Mouse (Mus musculus): ENCODE measurements at regions not wholly inside any gene's neighbourhood (a gene's known extent, or its start where the extent isn't known, plus 50 kb on each side); places are given as distances from the start of the nearest gene placed in this dataset.
"Not testable (repeated sequence)": the region's sequence is repeated elsewhere in the genome, so short reads cannot be mapped to it uniquely, and the experiment has no call there.

DNA sequence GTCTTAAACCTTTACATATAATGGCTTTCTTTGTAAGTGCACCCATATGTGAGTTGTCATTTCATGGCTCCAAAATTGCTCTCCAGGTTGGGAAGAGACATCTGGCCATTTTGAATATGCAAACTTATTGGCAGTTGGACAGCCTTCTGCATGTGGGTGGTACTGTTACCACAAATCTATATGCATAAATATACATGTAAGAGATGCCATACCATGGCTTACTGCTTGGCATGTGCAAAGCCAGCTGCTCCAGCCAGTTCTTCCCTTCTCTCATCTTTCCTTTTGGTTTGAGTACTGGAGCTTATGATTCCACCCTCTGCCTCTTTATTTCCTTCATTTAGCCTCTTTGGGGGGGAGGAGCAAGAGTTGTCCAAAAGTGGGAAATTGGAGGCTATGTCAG is 312.7 kb downstream of the Plekhb2 start:
- DNase-seq (ENCODE audit: extremely low spot score in 1 of 2, low spot score in 1 of 2): peak; percentile 69 to 75

DNA sequence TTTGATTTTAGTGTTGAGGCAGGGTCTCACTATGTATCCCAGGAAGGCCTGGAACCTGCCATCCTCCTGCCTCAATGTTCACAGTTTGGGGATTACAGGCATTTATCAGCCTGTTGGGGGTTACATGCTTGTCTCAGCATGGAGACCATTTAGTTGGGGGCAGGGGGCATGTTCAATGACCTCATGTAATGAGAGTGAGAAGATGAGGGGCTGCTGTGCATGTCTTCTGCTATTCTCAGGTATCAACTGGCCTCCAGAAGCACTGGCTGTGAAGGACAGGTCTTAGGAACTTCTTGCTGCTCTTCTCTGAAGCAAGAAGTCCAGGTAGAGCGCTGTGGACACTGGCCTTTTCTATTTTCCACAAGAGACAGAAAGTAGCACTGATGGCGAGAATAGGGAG is 350.9 kb downstream of the Plekhb2 start:
- DNase-seq (ENCODE audit: extremely low spot score in 1 of 2, low spot score in 1 of 2): no peak

DNA sequence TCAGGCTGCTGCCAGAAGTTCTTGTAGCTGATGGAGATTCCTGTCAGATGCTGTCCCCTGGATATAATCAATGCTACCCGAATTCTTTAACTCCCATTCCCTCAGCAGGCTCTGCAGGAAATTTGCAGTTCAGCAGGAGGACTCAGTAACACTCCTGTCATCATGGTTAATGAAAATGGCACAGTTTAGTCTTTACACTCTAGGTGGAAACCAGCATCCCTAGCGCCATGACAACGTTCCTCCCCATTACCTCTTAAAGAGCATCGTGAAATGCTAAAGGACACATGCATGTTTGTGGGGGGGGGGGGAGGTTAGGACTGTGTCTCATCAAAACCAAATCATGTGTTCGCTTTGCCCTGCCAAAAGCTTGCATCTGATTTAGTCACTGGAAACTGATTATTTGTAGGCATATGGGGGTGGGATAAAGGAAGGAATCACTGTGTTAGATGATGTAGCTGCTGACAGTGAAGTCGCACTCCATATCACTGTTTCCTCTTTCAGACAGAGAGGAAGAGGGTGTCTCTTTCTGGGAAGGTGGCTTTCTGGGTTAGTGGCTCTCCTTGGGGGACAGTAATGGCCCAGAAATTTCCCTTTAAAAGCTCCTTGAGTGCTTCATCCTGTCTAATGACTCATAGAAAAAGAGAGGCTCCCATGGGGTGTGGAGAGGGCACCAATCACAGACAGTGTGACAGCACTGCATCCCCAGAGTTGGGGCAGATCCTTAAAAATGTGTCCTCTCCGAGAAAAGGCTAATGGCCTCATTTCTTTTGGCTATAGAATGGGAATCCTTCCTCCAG is 351.5 kb downstream of the Plekhb2 start:
- peak in 1 of 2 experiments; percentile 39 for DNase-seq (ENCODE audit: extremely low spot score in 1 of 2, low spot score in 1 of 2)

DNA sequence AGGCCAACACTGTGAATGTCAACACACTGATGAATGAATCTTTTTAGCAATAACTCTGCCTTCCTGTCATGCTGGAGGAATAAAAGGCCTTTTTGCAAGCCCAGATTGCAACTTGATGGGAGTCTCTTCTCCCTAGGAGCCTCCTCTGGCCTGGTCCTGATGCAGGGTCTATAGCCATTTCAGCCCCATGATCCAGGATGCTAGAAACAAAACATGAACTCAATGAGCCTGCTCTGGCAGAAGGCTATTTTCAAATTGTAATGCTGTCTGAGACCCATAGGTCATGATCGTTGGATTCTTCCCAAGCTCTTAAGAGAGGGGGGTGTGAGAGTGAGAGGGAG is 352.1 kb downstream of the Plekhb2 start:
- DNase-seq (ENCODE audit: extremely low spot score in 1 of 2, low spot score in 1 of 2): no peak

DNA sequence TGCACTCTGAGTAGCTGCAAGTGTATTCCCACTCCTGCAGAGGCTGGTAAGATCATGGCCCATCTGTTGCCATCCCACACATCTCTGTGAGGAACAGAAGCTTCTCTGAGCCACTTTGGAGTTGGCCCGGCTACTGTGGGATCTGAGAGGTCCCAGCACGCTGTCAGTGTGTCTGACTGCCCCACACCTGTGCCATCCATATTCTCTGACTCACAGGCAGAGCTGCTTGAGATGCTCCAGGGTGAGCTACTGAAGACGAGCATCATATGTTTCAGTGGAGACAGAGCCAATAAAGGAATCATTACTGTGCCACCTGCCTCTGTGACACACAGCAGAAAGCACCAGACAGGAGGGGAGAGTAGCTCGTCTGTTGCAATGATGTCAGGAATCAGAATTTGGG is 352.8 kb downstream of the Plekhb2 start:
- peak; percentile 83 to 86 for DNase-seq (ENCODE audit: extremely low spot score in 1 of 2, low spot score in 1 of 2)

DNA sequence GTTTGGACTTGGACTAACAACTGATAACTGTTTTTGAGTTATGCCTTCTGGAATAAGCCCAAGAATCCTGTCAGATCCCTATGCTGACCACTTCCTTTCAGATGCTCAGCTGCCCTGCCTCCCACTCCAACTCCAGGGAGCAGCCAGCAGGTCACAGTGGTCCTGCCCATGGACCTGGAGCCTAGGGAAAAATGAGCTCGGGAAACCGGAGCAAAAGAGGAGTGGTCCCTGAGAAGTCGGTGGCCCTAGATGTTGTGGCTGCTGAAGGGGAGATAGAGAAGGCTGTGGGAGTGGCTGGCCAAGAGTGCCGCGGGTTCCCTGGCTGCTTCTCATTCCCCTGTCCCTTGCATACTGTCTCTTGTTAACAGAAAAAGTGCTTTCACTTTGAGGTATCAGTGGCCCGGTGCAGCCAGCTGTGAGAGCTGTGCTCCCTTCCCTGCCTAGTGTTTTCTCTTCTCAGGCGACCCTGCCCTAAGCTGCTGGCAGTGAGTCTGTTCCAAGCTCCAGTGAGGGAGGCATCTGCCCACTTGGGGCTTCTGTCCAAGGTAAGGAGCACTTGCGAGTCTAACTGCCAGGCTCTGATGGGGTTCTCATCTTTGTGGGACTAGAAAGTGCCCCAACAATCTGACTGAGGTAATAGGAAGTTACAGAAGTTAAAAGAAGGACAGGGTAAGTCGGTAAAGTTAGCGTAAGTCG is 357.2 kb downstream of the Plekhb2 start:
- no peak for DNase-seq (ENCODE audit: extremely low spot score in 1 of 2, low spot score in 1 of 2)

DNA sequence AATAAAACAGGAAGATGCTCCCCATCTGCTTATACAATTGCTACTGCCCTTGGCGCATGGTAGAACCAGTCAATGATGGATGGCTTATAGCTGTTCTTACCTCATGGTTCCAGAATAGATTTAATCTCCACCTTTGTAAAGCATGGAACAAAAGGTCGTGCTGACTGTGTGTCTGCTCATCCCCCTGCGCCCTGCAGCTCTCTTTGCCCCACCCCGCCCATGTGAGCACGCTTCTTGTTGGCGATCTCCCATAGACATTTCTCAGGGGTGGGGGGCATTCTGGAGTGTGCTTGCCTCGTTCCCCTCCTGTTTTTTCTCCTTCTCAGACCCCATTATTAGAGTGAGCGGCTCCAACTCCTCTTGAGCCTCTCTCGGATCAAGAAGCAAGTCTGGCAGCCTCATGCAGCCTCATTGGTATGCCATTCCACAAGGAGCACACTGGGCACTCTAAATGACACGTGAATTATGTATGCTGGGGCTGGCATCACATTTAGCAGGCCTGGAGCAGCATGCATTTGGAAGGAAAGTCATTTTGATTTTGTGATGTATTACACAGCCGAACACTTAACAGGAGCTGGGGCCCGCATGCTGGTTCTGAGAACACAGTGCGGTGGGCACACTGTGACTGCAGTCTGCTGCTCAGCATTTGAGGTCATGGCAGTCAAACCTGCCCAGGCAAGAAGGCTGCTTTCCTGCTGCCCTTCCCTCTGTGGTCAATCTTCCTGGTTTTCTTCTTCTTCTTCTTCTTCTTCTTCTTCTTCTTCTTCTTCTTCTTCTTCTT is 362.5 kb downstream of the Plekhb2 start:
- no peak for DNase-seq (ENCODE audit: extremely low spot score in 1 of 2, low spot score in 1 of 2)

DNA sequence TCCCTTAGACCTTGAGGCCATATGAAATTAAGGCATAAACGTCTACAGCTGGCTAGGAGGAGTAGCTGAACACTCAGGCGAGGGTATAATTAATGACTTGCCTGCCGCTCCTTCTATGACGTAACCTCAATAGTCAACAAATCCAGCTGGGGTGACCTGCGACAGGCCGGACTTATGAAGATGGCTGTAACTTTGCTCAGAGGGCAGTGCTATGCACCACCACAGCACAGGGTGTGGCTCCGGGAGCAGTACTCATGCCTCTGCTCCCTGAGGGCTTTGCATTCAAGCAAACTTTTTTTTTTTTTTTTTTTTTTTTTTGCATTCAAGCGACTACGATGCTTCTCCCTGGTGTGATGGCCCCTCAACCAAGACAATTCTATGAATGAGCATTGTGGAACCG is 364.1 kb downstream of the Plekhb2 start:
- no peak for DNase-seq (ENCODE audit: extremely low spot score in 1 of 2, low spot score in 1 of 2)

DNA sequence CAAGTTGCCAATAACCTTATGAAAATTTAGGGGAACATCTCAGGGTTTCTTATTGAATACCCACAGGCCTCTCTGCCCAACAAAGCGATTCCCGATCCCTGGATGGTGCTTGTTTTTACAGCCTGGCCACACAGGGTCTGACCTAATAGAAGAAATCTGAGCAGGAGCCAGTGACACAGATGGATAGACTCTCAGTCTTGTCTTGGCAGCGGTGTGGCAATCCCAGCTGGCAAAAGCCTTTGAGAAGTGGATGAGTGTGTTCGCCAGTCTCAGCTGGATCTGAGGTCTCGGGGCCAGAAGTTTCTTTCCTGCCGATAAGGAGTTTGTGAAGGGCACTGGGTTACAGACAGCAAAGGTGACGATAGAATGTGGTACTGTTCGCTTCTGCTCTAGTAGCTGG is 366.6 kb downstream of the Plekhb2 start:
- DNase-seq (ENCODE audit: extremely low spot score in 1 of 2, low spot score in 1 of 2): no peak

DNA sequence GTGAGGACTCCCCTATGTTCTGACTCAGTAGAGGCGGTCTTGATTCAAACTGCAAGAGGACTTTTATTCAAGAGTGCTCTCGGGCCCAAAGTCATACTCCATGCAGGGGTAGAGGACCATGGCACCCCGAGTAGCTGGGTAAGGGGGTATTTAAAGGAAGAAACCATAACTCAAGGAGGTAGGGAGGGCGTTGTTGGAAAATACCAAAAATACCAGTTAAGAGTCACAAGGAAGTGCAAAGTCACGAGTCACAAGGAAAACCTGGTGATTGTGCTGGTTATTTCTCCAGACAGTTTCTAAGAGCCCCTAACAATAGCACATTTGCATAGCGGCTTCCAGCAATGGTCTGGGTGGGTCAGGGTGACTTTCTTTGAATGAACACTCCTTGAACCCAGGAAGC is 370.4 kb downstream of the Plekhb2 start:
- not testable (repeated sequence) for DNase-seq (ENCODE audit: extremely low spot score in 1 of 2, low spot score in 1 of 2)

DNA sequence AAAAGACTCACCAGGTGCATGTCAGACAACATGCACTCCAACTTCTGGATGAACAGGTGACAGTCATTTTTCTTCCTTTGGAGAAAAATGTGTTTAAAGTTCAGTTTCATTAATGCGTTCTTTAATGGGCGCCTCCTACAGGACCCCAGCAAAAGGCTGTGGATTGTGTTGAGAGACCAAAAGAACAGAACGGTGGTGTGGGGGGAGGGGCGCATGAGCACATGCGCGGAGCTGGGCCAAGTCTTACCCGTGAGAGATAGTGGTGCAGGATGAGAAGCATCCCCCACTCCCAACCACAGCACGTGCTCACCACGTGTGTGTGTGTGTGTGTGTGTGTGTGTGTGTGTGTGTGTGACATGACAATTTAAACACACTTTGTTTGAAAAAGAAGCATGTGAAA is 371.0 kb downstream of the Plekhb2 start:
- no peak for DNase-seq (ENCODE audit: extremely low spot score in 1 of 2, low spot score in 1 of 2)

DNA sequence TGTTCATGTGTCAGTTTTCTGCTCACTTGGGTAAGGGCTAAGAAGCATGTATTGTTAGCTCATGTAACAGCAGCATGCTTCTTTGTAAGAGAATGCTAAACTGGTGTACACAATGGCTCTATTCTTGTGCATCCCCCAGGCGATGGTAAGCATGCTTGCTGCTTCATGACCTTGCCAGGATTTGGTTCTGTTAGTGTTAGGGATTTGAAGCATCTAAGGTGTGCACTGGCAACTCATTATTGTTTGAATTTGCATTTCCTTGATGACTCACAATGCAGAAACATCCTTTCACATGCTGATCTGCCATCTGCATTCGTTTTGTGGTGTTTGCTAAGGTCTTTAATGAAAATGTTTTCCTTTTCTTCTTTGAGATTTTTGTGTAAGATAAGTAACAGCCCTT is 382.8 kb downstream of the Plekhb2 start:
- DNase-seq (ENCODE audit: extremely low spot score in 1 of 2, low spot score in 1 of 2): no peak

DNA sequence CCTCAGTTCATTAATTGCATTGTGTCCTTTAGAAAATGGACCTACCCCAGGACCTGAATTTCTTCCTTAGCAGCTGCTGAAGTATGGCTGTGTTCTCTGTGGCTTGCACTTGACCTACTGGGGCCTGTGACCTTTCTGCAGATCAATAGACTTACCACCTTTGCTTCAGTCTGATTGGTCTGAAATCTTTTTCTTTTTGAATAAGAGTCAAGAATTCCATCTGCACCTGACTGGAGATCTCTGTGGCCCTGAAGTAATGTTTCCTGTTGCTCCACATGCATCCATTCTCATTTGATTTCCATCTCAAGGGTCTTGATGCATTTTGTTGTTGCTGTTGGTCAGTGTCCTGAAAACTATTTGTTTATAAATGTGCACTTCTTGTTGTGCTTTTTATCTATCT is 388.4 kb downstream of the Plekhb2 start:
- DNase-seq (ENCODE audit: extremely low spot score in 1 of 2, low spot score in 1 of 2): no peak

DNA sequence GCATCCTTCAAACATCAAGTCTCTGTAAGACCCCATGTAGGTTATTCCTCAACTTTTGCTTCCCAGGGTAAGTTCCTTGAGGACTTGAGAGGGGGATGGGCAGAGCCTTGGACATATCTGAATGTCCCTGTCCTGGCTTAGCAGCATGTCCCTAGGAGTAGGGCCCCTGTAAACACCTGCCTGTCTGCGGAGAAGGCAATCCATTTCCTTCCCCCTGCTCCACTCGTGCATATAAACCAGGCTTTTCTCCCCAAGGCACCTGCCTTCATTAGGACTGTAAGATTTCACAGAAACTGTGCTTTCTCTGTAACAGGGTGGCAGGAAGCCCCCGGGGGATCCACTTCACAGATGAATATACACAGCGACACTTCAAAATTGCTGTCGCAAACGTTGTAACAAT is 393.1 kb downstream of the Plekhb2 start:
- DNase-seq (ENCODE audit: extremely low spot score in 1 of 2, low spot score in 1 of 2): no peak

DNA sequence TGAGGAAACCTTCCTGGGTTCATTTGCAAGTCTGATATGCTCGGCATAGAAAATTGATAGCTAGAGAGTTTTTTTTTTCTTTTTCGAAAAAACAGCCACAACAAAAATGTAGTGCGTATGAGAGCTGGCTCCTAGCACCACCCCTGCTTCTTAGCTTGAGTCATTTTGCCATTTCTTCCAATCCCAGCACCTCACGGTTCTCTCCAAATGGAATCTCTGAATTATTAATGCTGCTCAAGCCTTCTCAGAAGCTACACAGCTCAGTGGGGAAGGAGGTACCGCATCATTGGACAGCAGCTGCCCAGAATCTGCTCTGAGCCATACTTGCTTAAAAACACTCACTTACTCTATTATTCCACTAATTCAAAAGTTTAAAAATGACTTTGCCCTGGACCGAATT is 393.6 kb downstream of the Plekhb2 start:
- DNase-seq (ENCODE audit: extremely low spot score in 1 of 2, low spot score in 1 of 2): no peak

DNA sequence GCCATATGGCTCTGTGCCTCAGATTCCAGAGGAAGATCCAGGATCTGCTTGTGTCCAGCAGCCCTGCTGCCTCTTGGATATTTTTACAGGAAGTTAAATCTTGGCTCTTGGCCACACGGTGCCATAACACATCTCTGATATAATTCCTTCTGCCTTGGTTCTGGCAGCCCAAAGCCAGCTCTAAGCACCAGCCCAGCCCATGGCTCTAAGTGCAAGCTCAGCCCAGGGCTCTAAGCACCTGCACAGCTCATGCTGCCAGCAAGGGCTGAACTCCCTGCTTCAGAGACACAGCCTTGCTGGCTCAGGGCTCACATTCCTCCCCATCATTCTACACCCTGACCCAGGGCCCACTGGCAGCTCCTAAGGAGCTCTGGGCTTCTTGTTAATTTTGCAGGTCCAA is 415.3 kb downstream of the Plekhb2 start:
- no peak for DNase-seq (ENCODE audit: extremely low spot score in 1 of 2, low spot score in 1 of 2)

DNA sequence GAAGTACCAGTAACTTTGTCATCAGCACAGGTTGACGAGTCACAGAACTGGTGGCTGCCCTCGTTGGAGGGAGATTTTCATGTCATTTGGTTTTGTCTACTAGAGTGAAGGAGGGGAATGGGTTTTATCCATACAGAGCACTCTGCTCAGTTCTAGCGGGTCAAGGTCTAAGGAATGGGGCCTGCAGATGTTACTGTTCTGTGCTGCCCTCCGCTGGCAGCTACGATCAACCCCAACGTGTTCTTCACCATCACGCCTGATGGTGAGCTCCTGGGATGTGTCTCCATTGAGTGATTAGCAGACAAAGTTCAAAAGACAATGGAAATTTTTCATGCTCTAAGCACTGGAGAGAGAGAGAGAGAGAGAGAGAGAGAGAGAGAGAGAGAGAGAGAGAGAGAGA is 416.9 kb downstream of the Plekhb2 start:
- peak in 1 of 2 experiments; percentile 47 for DNase-seq (ENCODE audit: extremely low spot score in 1 of 2, low spot score in 1 of 2)

DNA sequence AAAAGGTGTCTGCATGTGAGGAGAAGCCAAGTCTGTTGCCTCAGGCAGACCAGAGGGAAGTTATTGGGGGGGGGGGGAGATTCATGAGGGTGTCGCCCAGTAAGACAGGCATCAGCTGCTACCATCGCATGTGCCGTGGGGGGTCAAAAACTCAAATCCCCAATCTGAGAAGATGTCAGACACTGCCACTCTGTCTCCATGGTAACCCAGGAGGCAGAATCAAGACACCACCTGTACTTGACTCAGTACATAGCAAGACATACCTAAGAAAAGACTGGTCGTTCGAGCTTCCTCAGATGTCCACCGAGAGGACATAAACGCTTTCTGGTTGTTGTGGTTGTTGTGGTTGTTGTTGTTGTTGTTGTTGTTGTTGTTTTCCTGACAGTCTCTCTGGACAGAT is 418.1 kb downstream of the Plekhb2 start:
- DNase-seq (ENCODE audit: extremely low spot score in 1 of 2, low spot score in 1 of 2): no peak

DNA sequence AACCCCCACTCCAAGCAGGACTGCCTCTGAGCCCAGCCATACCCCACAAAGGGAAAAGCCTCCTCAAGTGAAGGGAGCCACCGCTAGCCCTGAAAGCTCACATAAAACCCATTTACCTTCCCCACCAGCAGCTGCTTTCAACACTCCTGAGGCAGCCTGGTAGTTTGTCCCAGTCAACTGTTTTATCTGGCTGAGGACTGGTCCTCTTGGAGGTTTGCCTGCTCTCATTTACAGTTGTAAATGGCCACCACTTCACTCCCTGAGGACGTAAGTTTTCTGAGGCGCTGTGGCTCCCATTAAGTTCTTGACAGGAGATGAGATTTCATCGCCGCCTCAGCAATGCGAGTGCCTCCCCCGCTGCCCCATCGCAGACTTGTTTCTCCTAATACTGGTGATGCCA is 425.2 kb downstream of the Plekhb2 start:
- DNase-seq (ENCODE audit: extremely low spot score in 1 of 2, low spot score in 1 of 2): no peak
